In the genomic region with DNA sequence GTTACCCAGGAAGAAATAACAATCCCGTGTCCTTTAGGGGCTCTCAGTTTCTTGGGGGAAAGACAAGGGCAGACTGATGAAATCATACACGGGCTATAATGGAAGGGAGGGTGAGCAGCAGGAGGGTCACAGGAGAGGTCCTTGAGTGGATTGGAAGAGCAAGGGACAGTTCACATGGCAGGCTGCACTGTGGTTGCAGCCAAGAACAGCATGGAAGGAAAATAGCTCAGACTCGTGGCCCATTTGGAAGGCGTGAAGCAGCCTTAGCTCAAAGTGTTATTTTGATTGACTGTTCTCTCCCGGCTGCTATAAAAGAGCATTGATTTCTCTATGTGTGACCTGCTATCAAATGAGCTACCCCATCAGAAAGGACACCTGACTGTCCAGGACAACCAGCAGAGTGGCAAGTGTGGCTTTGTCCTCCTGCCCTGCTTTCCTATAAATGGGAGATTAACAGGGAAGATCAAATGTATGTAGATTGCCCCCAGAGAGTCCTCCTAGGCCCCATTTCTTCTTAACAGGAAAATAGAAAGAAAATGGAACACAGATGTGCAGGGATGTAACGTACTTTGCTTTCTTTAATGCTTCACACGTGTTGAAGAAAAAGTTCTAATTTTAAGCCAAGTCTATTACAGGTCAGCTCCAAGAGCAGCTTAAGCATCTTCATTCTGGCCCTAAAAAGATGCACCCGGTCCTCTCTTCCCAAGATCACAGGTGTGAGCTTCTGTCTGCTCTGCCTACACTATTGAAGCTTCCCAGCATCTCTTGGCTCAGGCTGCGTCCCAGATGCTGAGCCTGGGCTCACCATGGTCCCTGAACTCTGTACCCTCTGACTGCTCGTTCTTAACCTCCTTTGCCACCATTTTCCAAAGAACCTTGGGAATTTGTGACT, we compare ENCODE assay signal across 18 mouse cellular contexts. TPM values are rescaled to one million over a fixed set of nuclear protein-coding genes. Genes with fewer than 3 reads are reported as not detected.
DNase-seq lines count a peak whose midpoint lies in the region; ATAC-seq lines count a peak whose summit lies in the region.
"Had no signal": no experiment of that assay in that cellular context is flagged by ENCODE, and none has a peak within 500 bp of the region (broad histone marks: within the 10 kb centered on the region; RNA-seq: fewer than 3 reads in every experiment).

No protein-coding gene starts in this region.

- peak; percentile 57; the same call in 1 of the 2 replicates for ATAC-seq in kidney, embryonic 14.5 days (ENCODE audit: low FRiP score, low TSS enrichment)
- no peak for ATAC-seq in embryonic facial prominence, embryonic 13.5 days (ENCODE audit: insufficient number of reproducible peaks, insufficient read depth, low FRiP score, low TSS enrichment, low read depth)
- peak; percentile 83 for ATAC-seq in limb, embryonic 13.5 days (ENCODE audit: low FRiP score, low read depth)
- no peak for ATAC-seq in hindbrain, embryonic 12.5 days (ENCODE audit: low FRiP score)

- intact Hi-C loops in gastrocnemius, postnatal 36 days (cut with DNase I): no loop called here

- H3K27ac ChIP-seq in kidney, embryonic 14.5 days (ENCODE audit: low read depth, low read length): no peak overlapping the region
- peak overlapping the region; percentile 44 for H3K27ac ChIP-seq in embryonic facial prominence, embryonic 13.5 days
- H3K27ac ChIP-seq in limb, embryonic 13.5 days: no peak overlapping the region
- H3K27ac ChIP-seq in hindbrain, embryonic 12.5 days: no peak overlapping the region
- H3K27ac ChIP-seq: forebrain, embryonic 12.5 days; heart, embryonic 13.5 days; hindbrain, embryonic 13.5 days had no signal

- no peaks in the 10 kb centered on the region for H3K27me3 ChIP-seq in kidney, embryonic 14.5 days (ENCODE audit: control insufficient read depth, insufficient read depth, low read length)
- H3K27me3 ChIP-seq in embryonic facial prominence, embryonic 13.5 days: no peaks in the 10 kb centered on the region
- H3K27me3 ChIP-seq in limb, embryonic 13.5 days: peaks cover 4% of the 10 kb centered on the region; the same call in 1 of the 2 replicates
- 0 out of 2 replicates have a peak, but pooled peaks cover 3% of the 10 kb centered on the region for H3K27me3 ChIP-seq in hindbrain, embryonic 12.5 days
- H3K27me3 ChIP-seq: forebrain, embryonic 12.5 days; heart, embryonic 13.5 days; hindbrain, embryonic 13.5 days; kidney, embryonic 15.5 days; megakaryocyte, embryonic 14.5 days had no signal

- no peaks in the 10 kb centered on the region for H3K9me3 ChIP-seq in kidney, embryonic 14.5 days (ENCODE audit: control insufficient read depth, low read length)
- no peaks in the 10 kb centered on the region for H3K9me3 ChIP-seq in embryonic facial prominence, embryonic 13.5 days
- no peaks in the 10 kb centered on the region for H3K9me3 ChIP-seq in limb, embryonic 13.5 days
- H3K9me3 ChIP-seq in hindbrain, embryonic 12.5 days (replicated peaks): no peaks in the 10 kb centered on the region
- H3K9me3 ChIP-seq: forebrain, embryonic 12.5 days; G1E; heart, embryonic 13.5 days; hindbrain, embryonic 13.5 days; kidney, embryonic 15.5 days; megakaryocyte, embryonic 14.5 days had no signal

- WGBS in kidney, embryonic 14.5 days: 60% methylated on average over 10 of the region's 10 CpGs
- 37% methylated on average over 10 of the region's 10 CpGs for WGBS in embryonic facial prominence, embryonic 13.5 days
- 38% methylated on average over 10 of the region's 10 CpGs for WGBS in limb, embryonic 13.5 days
- 68% methylated on average over 10 of the region's 10 CpGs for WGBS in hindbrain, embryonic 12.5 days

- no peak overlapping the region for H3K4me2 ChIP-seq in kidney, embryonic 14.5 days (replicated peaks; ENCODE audit: low read depth, low read length)
- H3K4me2 ChIP-seq in embryonic facial prominence, embryonic 13.5 days: no peak overlapping the region
- H3K4me2 ChIP-seq in limb, embryonic 13.5 days (replicated peaks): no peak overlapping the region
- no peak overlapping the region for H3K4me2 ChIP-seq in hindbrain, embryonic 12.5 days (replicated peaks)
- H3K4me2 ChIP-seq: forebrain, embryonic 12.5 days; heart, embryonic 13.5 days; hindbrain, embryonic 13.5 days; kidney, embryonic 15.5 days had no signal

- H3K4me3 ChIP-seq in kidney, embryonic 14.5 days (ENCODE audit: low read length): no peak overlapping the region
- no peak overlapping the region for H3K4me3 ChIP-seq in embryonic facial prominence, embryonic 13.5 days
- no peak overlapping the region for H3K4me3 ChIP-seq in limb, embryonic 13.5 days
- H3K4me3 ChIP-seq in hindbrain, embryonic 12.5 days: no peak overlapping the region
- H3K4me3 ChIP-seq: forebrain, embryonic 12.5 days; heart, embryonic 13.5 days; hindbrain, embryonic 13.5 days; kidney, embryonic 15.5 days; megakaryocyte, embryonic 14.5 days had no signal

- H3K36me3 ChIP-seq in kidney, embryonic 14.5 days (ENCODE audit: control insufficient read depth, insufficient read depth, low read length): no peaks in the 10 kb centered on the region
- H3K36me3 ChIP-seq in embryonic facial prominence, embryonic 13.5 days: no peaks in the 10 kb centered on the region
- H3K36me3 ChIP-seq in limb, embryonic 13.5 days: no peaks in the 10 kb centered on the region
- H3K36me3 ChIP-seq in hindbrain, embryonic 12.5 days: no peaks in the 10 kb centered on the region
- H3K36me3 ChIP-seq: forebrain, embryonic 12.5 days; heart, embryonic 13.5 days; hindbrain, embryonic 13.5 days; kidney, embryonic 15.5 days had no signal

- no peaks in the 10 kb centered on the region for H3K4me1 ChIP-seq in kidney, embryonic 14.5 days (ENCODE audit: control insufficient read depth, insufficient read depth, low read length)
- H3K4me1 ChIP-seq in embryonic facial prominence, embryonic 13.5 days: peaks cover 17% of the 10 kb centered on the region
- H3K4me1 ChIP-seq in limb, embryonic 13.5 days: peaks cover 22% of the 10 kb centered on the region
- no peaks in the 10 kb centered on the region for H3K4me1 ChIP-seq in hindbrain, embryonic 12.5 days
- H3K4me1 ChIP-seq: forebrain, embryonic 12.5 days; heart, embryonic 13.5 days; hindbrain, embryonic 13.5 days; kidney, embryonic 15.5 days had no signal

- no peak overlapping the region for H3K9ac ChIP-seq in kidney, embryonic 14.5 days (ENCODE audit: low read depth, low read length)
- H3K9ac ChIP-seq in embryonic facial prominence, embryonic 13.5 days: no peak overlapping the region
- H3K9ac ChIP-seq in limb, embryonic 13.5 days: no peak overlapping the region
- H3K9ac ChIP-seq in hindbrain, embryonic 12.5 days: no peak overlapping the region
- H3K9ac ChIP-seq: forebrain, embryonic 12.5 days; heart, embryonic 13.5 days; hindbrain, embryonic 13.5 days; kidney, embryonic 15.5 days had no signal

- DNase-seq in gastrocnemius, adult 18-20 months (ENCODE audit: low spot score): peak; percentile 46
- no peak for DNase-seq in gastrocnemius, postnatal 36 days
- no peak for DNase-seq in kidney, adult 9 months
- DNase-seq: adrenal gland, postnatal 36 days; cerebellum, adult 9-11 months; lung, postnatal 10 days; right cerebral cortex, postnatal 14 days; thymus, postnatal 14 days had no signal

RNA-seq across cellular contexts. Expression of gene Rbp1, which starts 34.8 kb away (rescaled TPM):
- 1 to 10 TPM; 1.4 TPM for total RNA-seq in gastrocnemius, adult 18-20 months (2021)
- total RNA-seq in gastrocnemius, postnatal 36 days (2021): 1 to 10 TPM; 1.2 to 1.5 TPM
- polyA plus RNA-seq in kidney, embryonic 14.5 days (2014; fragmentation: Nextera tagmentation; extraction: Ambion mirVana): 136 and 161 TPM in 2 replicates
- polyA plus RNA-seq in embryonic facial prominence, embryonic 13.5 days (2015; fragmentation: Nextera tagmentation; extraction: Ambion mirVana): 54.1 and 61.1 TPM in 2 replicates
- polyA plus RNA-seq in limb, embryonic 13.5 days (2015; fragmentation: Nextera tagmentation; extraction: Ambion mirVana): 48.7 and 55.7 TPM in 2 replicates
- 53.2 and 57.8 TPM in 2 replicates for polyA plus RNA-seq in hindbrain, embryonic 12.5 days (2016; fragmentation: Nextera tagmentation; extraction: Ambion mirVana)
- polyA plus RNA-seq: G1E had no signal

Comparison
In these comparisons a context has a peak if more than half of its experiments do, and no peak if none do; other contexts are left out.
1. ATAC-seq: peak in kidney, embryonic 14.5 days (single experiment) and limb, embryonic 13.5 days (single experiment); none in embryonic facial prominence, embryonic 13.5 days (single experiment) and hindbrain, embryonic 12.5 days (single experiment).